Mouse (Mus musculus) lung, postnatal 0 days (tissue): ENCODE results near the gene Hcfc2. TPM values are rescaled to one million over a fixed set of nuclear protein-coding genes. Genes with fewer than 3 reads are reported as not detected.

Experiments used
- ATAC-seq: fragments of 200-750 bp; cut with Nextera tagmentation; 2 replicates; pipeline ENCODE4 v1.8.0; 2017; ENCODE audit warnings: moderate library complexity
- DNase-seq: peaks from one replicate; pipeline ENCODE4 v3.0.0-alpha.2; 2016; ENCODE audit warnings: low spot score
- H3K27ac ChIP-seq: fragments of 300-500 bp; sonication (generic); 2 replicates; pipeline ENCODE4 v1.5.1; 2014; ENCODE audit warnings: antibody characterized with exemption, mild to moderate bottlenecking, low read length, mixed read lengths
- H3K27me3 ChIP-seq: fragments of 300-500 bp; sonication (generic); replicated peaks from 2 replicates; pipeline ENCODE4 v1.6.1; 2014; ENCODE audit warnings: low read length, mixed read lengths; ENCODE audit not compliant: insufficient read depth
- H3K36me3 ChIP-seq: fragments of 300-500 bp; sonication (generic); 2 replicates; pipeline ENCODE4 v1.6.1; 2014; ENCODE audit warnings: low read length, mixed read lengths; ENCODE audit not compliant: insufficient read depth
- H3K4me1 ChIP-seq: fragments of 300-500 bp; sonication (generic); 2 replicates; pipeline ENCODE4 v1.6.1; 2014; ENCODE audit warnings: antibody characterized with exemption, low read depth, low read length, mixed read lengths; ENCODE audit not compliant: insufficient read depth
- H3K4me2 ChIP-seq: fragments of 300-500 bp; sonication (generic); replicated peaks from 2 replicates; pipeline ENCODE4 v1.6.1; 2014; ENCODE audit warnings: low read depth, mild to moderate bottlenecking, low read length, moderate library complexity, mixed read lengths
- H3K4me3 ChIP-seq: fragments of 300-500 bp; sonication (generic); 2 replicates; pipeline ENCODE4 v1.5.1; 2014; ENCODE audit warnings: low read depth, low read length
- H3K9ac ChIP-seq: fragments of 300-500 bp; sonication (generic); replicated peaks from 2 replicates; pipeline ENCODE4 v1.6.1; 2014; ENCODE audit warnings: low read depth, mild to moderate bottlenecking
- H3K9me3 ChIP-seq: fragments of 300-500 bp; sonication (generic); 2 replicates; pipeline ENCODE4 v1.6.1; 2016; ENCODE audit warnings: low read length, mixed read lengths
- CTCF ChIP-seq: IDR thresholded peaks from 2 replicates; pipeline ENCODE4 v1.5.1; 2016; ENCODE audit warnings: antibody characterized with exemption, mild to moderate bottlenecking
- EP300 ChIP-seq: IDR thresholded peaks from 2 replicates; pipeline ENCODE4 v1.6.1; 2016; ENCODE audit warnings: antibody characterized with exemption, mild to moderate bottlenecking, control low read depth
- WGBS: fragments of 180-500 bp; shearing (Covaris S2); extraction: QIAGEN DNeasy Blood & Tissue Kit; methylation state at CpG from one replicate; pipeline ENCODE4 v1.1.7; 2014; 5-methylcytosine and 5-hydroxymethylcytosine counted together
- polyA plus RNA-seq: library from polyadenylated mRNA; unstranded; fragments of >200 nt; fragmentation: Nextera tagmentation; extraction: Ambion mirVana; gene quantifications from 2 replicates; pipeline ENCODE4 v1.2.1, GENCODE M21; 2015

The Hcfc2 gene
- polyA plus RNA-seq, 1 experiment from 2014 or later: 20.9 TPM

DNA sequence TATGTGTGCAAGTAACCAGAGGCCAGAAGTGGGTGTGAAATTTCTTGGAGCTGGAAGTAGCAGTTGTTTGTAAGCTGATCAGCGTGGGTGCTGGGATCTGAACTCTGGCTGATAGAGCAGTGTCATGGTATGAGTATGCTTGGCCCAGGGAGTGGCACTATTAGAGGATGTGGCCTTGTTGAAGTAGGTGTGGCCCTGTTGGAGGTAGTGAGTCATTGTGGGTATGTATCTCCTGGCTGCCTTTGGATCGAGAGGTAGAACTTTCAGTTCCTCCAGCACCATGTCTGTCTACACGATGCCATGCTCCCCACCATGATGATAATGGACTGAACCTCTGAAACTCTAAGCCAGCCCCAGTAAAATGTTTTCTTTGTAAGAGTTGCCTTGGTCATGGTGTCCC lies 84.4 kb downstream of the Hcfc2 start:
- TF ChIP-seq CTCF (no peak), EP300 (no peak)
- no peak overlapping the region for H3K9ac ChIP-seq
- DNase-seq (no peak), ATAC-seq (no peak)
- 86% methylated on average over 3 of the region's 3 CpGs for WGBS
- no peak overlapping the region for H3K4me3 ChIP-seq
- no peaks in the 10 kb centered on the region for H3K36me3 ChIP-seq
- H3K4me1 ChIP-seq: no peaks in the 10 kb centered on the region
- no peak overlapping the region for H3K4me2 ChIP-seq
- H3K27ac ChIP-seq: no peak overlapping the region
- no peaks in the 10 kb centered on the region for H3K9me3 ChIP-seq
- no peaks in the 10 kb centered on the region for H3K27me3 ChIP-seq

DNA sequence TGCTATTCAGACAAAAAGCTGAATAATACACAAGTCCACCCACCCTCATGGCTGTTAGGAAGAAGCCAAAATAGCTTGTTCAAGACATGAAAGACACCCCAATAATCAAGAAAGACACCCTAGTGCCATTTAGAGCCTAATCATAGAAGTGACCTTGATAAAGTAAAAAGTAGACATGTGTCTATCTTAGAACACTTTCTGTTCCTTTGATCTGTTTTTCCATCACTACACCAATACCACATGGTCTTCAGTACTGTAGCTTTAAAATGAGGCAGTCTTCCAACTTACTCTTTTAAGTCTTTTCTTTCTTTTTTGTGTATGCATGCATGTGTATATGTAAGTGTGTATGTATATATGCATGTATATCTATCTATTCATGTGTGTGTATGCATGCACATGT lies 84.9 kb downstream of the Hcfc2 start:
- Histone ChIP-seq H3K4me1 (no peaks in the 10 kb centered on the region), H3K9ac (no peak overlapping the region), H3K36me3 (no peaks in the 10 kb centered on the region), H3K4me3 (no peak overlapping the region), H3K27ac (no peak overlapping the region), H3K27me3 (no peaks in the 10 kb centered on the region), H3K4me2 (no peak overlapping the region), H3K9me3 (no peaks in the 10 kb centered on the region)
- no peak for TF ChIP-seq EP300
- ATAC-seq: no peak
- DNase-seq: no peak

DNA sequence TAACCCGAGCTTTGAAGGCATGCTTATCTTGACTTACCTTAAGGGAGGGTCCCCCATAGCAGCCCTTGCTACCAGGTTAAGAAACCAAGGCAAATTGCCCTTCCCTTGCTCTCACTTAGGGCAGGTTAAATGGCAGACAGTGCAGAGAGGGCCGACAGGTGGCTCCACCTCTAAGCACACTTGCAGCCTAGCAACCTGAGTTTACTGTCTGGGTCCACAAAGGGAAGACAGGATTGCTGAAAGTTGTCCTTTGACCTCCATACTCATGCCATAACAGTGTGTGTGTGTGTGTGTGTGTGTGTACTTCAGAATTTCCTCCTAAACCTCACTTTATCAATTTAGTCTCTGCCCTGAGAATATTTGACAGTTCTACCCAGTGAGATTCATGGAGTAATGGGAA lies 86.5 kb downstream of the Hcfc2 start:
- no peaks in the 10 kb centered on the region for H3K27me3 ChIP-seq
- DNase-seq: no peak
- H3K27ac ChIP-seq: no peak overlapping the region
- H3K4me2 ChIP-seq: no peak overlapping the region
- 10% methylated on average over 2 of the region's 2 CpGs for WGBS
- TF ChIP-seq EP300 (no peak), CTCF (peak; percentile 14; the same call in 1 of the 2 replicates)
- H3K4me1 ChIP-seq: no peaks in the 10 kb centered on the region
- no peaks in the 10 kb centered on the region for H3K36me3 ChIP-seq
- H3K9ac ChIP-seq: no peak overlapping the region
- no peak for ATAC-seq
- no peaks in the 10 kb centered on the region for H3K9me3 ChIP-seq
- no peak overlapping the region for H3K4me3 ChIP-seq

DNA sequence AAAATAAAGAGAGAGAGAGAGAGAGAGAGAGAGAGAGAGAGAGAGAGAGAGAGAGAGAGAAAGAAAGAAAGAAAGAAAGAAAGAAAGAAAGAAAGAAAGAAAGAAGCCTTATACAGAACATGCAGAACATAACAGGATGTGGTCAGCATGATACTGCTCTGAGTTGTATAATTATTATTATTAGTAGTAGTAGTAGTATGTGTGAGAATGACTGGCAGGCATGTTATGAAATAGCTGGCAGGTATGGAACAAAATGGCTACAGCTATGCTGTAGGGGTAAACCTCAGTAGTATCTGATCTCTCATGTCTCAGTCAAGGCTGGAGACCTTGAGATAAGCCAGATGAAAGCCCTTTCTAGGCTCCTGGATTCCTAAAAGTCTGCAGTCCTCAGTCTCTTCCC lies 93.2 kb downstream of the Hcfc2 start:
- no peak overlapping the region for H3K4me3 ChIP-seq
- H3K9me3 ChIP-seq: no peaks in the 10 kb centered on the region
- ATAC-seq (no peak), DNase-seq (no peak)
- TF ChIP-seq EP300: no peak
- no peak for TF ChIP-seq CTCF
- H3K4me2 ChIP-seq: no peak overlapping the region
- H3K27ac ChIP-seq: no peak overlapping the region
- no peaks in the 10 kb centered on the region for H3K36me3 ChIP-seq
- no peak overlapping the region for H3K9ac ChIP-seq
- no peaks in the 10 kb centered on the region for H3K27me3 ChIP-seq
- H3K4me1 ChIP-seq: no peaks in the 10 kb centered on the region

GRCm38 (mm10) chr10:82790504-82790903 lies 94.5 kb downstream of the Hcfc2 start:
- WGBS: 88% methylated on average over 5 of the region's 5 CpGs
- DNase-seq (no peak), ATAC-seq (no peak)

DNA sequence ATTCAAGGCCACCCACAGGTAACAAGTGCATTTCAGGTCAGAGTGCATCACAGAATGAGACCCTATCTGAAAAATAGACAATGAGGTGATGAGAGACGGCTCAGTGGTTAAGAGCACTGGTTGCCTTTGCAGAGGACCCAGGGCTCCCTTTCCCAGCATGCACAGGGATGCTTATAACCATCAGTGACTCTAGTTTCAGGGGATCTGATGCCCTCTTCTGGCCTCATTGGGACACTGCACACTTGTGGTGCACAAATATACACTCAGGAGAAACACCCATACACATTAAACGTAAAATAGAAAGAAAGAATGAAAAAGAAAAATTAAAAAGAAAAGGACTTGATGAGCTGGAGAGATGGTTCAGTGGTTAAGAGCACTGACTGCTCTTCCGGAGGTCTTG lies 95.8 kb downstream of the Hcfc2 start:
- WGBS: 89% methylated on average over 3 of the region's 3 CpGs
- Histone ChIP-seq H3K36me3 (no peaks in the 10 kb centered on the region), H3K9ac (no peak overlapping the region), H3K9me3 (no peaks in the 10 kb centered on the region), H3K4me3 (no peak overlapping the region), H3K27me3 (no peaks in the 10 kb centered on the region), H3K27ac (no peak overlapping the region), H3K4me2 (no peak overlapping the region), H3K4me1 (peaks cover 10% of the 10 kb centered on the region; the same call in 1 of the 2 replicates)
- DNase-seq (no peak), ATAC-seq (no peak)
- TF ChIP-seq EP300 (no peak), CTCF (0 out of 2 replicates have a peak, but pooled peaks have one; percentile 4)

More at GRCm38 (mm10) chr10:82790504-82790903, 94.5 kb downstream of the Hcfc2 start:
- H3K9ac ChIP-seq: no peak overlapping the region
- H3K36me3 ChIP-seq: no peaks in the 10 kb centered on the region
- no peak for TF ChIP-seq EP300
- no peak for TF ChIP-seq CTCF
- no peak overlapping the region for H3K4me2 ChIP-seq
- no peak overlapping the region for H3K27ac ChIP-seq
- peaks cover 5% of the 10 kb centered on the region; the same call in 1 of the 2 replicates for H3K4me1 ChIP-seq
- no peaks in the 10 kb centered on the region for H3K27me3 ChIP-seq
- no peak overlapping the region for H3K4me3 ChIP-seq
- no peaks in the 10 kb centered on the region for H3K9me3 ChIP-seq

Other genes starting within 250 kb of the Hcfc2 start
- gene Gm1553, start 203.5 kb upstream of the Hcfc2 start, polyA plus RNA-seq: not detected in 2 replicates
- 26.0 and 26.9 TPM in 2 replicates for gene 1190007I07Rik, start 72.9 kb upstream of the Hcfc2 start, polyA plus RNA-seq
- gene Tdg, start 66.3 kb upstream of the Hcfc2 start, polyA plus RNA-seq: 45.7 and 46.5 TPM in 2 replicates
- 2.4 and 3.4 TPM in 2 replicates for gene Glt8d2, start 5.5 kb upstream of the Hcfc2 start, polyA plus RNA-seq
- 21.5 and 28.2 TPM in 2 replicates for gene Nfyb, start 68.0 kb downstream of the Hcfc2 start, polyA plus RNA-seq
- 34.6 and 40.0 TPM in 2 replicates for gene Txnrd1, start 137.8 kb downstream of the Hcfc2 start, polyA plus RNA-seq
- gene Eid3, start 170.5 kb downstream of the Hcfc2 start, polyA plus RNA-seq: not detected in 2 replicates